Mouse (Mus musculus): ENCODE measurements around the gene Fam104a.

Fam104a gene

DNA sequence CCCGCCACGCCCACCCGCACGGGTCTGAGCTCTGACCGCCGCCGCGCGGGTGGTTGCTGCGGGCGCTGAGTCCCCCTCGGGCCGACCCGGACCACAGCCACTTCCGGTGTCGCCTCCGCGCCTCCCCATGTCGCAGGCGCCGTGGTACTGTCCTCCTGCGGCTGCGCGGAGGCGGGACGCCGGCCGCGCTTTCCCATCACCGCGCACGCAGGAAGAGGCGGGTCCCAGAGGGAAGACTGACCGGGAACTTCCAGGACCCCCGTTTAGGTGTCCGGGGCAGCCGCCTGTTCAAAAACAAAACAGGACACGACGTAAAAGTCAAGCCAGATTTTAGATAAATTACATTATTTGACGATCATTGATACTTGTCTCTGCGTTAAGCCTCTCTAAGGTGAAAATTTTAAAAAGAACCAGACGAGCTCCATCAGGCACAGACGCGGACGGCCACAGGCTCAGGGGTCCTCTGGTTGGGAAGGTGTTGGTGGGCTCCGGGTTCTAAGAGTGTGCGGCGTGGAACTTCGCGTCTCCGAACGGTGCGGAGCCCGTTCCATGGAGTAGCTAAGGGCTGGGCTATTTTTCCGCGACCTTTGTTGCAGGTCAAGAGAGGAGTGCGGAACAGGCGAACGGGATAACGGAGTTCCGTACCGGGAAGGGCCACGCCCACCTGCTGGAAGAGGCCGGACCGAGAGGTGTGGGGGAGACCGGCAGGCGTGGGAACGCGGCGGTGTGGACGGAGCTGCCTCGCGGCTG lies at the start of gene Fam104a, which contains the start of gene D11Wsu47e:
Gene Fam104a (minus strand): TSS at position 199 of the 750 bp plus-strand sequence.
Gene D11Wsu47e (plus strand): TSS at position 456 of the 750 bp plus-strand sequence.
- DNase-seq (ENCODE audit: low spot score in 2 of 2), result peak; percentile 92 to 96

DNA sequence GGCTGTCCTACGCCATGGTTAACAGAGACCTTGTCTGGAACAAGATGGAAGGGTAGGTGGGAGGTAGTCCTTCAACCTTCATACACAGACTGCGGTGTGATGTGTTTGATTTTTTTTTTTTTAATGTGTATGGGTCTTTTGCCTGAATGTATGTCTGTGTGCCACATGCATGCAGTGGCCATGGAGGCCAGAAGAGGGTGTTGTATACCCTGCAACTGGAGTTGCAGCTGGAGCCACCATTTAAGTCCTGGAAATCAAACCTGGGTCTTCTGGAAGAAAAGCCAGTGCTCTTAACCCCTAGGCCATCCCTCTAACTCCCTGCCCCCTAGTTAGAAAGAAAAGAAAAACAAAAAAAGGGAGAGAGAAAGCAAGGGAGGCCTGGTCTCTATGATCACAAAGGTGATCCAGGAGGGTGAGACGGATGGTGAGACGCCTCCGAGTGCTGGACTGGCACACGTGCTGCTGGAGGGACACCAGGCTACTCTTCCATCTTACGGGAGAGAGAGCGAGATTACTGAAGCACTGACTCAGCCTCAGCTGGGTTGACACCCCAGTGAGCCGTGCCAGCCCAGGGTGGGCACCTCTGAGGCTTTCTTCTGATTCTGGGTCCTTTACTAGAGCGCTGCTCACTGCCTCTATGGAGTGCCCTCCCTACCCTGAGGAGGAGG lies 48.1 kb upstream of the Fam104a start:
- DNase-seq (ENCODE audit: low spot score in 2 of 2), result no peak

DNA sequence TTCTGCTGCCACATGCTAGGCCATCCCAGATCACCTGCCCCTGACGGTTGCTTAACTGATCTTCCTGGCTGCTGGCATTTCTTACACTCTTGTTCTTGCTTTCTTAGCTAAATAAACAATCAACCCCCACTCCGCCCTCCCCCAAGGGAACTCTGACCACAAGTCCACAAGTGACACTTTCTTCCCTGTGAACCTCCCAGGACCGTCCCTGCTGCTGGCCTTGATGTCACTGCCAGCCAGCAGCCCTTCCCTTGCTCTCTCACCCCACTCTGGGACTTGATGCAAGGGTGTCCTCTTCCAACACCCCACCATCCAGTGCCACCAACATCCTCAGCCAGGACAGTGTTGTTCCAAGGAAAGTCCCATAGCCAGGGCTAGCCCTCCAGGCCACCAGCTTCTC lies 46.9 kb upstream of the Fam104a start:
- no peak for DNase-seq (ENCODE audit: low spot score in 2 of 2)

DNA sequence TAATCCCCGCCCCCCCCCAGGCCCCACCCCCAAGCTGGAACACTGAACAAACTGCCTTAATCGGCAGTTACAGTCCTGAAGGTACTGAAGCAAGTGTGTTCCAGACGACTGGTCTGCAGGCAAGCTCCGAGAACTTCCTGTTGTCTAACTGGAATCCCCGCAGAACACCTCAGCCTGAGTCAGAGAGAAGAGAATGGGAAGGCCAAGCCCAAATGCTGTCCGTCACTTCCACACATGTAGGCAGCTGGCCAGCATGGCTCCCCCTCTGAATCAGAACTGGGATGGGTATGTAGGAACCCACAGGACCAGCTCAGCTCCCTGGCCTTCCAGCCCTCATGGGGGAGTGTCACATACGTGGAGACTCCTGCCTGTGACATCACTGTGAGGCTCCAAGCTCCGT lies 46.0 kb upstream of the Fam104a start:
- peak in 1 of 2 experiments; percentile 49 for DNase-seq (ENCODE audit: low spot score in 2 of 2)

DNA sequence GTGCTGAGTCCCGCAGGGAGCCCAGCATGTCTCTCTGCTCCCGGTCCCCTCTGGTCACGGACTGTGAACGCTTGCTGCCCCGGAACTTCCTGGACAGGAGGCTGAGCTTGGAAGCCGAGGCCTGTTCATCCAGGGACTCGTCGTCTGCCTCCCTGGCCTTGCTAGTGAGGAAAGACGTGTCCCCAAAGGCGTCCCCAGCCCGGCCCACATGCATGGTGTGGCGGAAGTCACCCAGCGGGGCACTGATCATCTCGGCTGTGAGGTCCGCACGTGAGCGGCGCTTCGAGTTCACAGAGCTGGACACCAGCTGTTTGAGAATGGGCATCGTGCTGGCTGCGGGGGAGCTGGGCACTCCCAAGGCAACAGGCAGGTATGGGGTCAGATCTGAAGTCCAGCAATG lies 45.3 kb upstream of the Fam104a start:
- DNase-seq (ENCODE audit: low spot score in 2 of 2), result no peak

DNA sequence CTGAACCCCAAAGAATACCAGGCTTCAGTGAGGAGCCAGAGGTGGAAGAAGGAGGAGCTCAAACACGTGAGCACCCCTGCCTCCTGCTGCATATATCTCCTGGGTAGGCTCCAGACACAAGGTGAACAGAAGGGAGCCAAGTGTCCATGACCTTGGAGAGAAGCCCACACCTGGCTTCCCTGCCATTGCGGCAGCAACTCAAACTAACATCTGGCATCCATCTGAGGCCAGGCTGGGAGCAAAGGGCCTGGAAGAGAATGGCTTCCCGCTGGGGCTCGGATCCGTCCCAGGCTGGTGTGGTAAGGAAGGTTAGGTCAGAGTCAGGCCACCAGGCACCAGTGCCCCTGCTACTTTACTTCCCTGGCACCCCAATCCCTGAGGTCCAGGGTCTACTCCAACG lies 44.0 kb upstream of the Fam104a start:
- no peak for DNase-seq (ENCODE audit: low spot score in 2 of 2)

DNA sequence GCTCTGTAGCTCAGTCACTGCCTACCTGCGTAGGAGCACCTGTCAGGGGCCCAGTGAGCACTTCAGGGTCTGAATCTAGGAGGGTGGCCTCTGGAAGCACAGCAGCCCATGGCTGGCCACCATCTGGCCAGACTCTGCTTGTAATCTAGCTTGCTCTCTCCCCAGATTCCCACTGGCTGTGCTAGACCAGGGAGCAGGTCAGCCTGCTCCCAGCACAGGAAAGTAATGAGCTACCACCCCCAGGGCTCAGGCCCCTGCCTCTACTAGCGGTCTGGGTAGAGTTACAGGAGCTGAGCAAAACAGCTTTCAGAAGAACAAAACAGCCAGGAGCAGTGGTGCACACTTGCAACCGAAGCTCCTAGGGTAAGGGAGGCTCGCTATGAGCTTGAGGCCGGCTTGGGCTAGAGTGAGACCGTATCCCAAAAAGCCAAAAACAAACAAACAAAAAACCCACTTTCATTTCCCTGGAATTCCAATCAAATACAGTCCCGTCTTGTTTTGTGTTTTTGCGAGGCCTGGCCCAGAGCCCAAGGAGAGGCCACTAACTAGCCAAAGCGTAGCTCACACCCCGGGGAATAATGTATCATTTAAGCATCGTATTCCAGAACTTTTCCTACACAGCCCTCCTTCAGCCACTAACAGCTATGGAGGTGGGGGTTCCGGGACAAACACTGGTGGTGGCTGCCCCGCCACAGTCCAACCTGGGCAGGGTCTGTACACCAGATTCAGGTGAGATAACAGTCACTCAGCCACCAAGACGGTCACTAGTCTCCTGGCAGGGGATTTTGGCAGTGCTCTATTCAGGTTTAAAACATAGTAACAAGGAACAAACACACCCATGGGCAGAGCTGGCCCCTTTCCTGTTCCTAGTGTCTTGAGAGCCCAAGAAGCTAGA lies 43.3 kb upstream of the Fam104a start:
- DNase-seq (ENCODE audit: low spot score in 2 of 2), result no peak

DNA sequence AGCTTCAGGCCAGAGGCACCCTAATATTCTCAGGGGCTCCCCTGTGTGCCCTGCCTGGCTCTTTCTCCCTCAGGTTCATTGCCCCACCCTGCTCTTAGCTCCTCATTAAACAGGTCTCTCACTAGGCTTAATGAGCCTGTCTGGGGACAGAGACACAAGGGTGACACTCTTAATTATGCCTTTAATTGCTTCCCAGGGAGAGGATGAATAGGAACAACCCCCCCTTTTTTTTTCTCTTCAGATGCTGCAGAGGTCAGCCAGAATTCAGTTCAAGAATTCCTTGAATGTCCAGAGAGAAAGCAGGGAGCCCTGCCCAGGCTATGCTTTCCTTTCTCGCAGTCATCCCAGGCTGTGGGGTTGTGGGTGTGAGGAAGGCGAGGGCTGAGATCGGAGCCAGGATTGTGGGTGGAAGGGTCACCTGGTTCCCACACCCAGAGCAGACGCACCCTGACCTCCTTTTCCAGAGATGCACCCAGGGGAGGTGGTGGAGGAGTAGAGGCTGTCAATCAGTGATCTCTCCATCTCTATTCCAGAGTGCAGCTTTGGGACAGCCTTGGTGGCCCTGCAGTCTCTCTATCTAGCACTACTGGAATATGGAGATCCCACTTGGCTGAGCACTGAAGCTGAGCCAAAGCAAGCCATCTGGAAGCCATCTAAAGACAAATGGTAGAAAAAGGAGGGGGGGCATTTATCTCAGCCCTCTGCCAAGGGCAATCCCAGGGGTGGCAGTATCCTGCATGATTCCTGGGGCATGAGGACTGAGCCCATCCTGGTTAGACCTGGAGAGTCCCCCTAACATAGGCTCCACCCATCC lies 41.5 kb upstream of the Fam104a start:
- no peak for DNase-seq (ENCODE audit: low spot score in 2 of 2)

DNA sequence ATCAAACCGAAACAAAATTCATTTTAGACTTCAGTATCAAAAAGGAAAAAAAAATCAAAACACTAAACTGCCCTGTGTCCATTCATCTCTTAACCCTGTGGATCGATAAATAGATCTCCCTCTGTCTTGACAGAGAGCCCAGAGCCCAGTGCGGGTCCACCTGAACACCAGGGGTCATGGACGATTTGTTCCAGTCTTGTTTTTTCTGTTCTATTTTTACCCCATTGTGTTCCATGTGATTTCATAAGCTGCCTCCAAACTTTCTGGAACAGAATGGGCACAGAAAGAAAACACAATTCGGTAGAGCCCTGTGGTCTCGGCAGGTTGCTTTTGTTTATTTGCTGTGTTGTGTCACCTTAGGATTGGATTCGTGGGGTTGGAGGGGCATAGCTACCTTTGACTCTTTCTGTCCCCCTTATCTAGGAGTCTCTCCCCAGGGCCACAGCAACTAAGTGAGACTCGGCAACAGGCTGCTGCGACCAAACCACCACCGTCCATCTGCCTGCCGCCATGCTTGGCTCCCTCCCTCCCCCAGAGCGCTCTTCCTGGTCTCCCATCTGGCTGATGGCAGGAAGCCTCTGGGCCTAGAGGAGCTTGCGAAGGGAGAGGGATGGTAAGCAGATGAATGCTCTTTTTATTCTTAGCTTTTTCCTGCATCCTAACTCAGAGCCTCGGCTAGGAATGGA lies 38.6 kb upstream of the Fam104a start:
- DNase-seq (ENCODE audit: low spot score in 2 of 2), result no peak

DNA sequence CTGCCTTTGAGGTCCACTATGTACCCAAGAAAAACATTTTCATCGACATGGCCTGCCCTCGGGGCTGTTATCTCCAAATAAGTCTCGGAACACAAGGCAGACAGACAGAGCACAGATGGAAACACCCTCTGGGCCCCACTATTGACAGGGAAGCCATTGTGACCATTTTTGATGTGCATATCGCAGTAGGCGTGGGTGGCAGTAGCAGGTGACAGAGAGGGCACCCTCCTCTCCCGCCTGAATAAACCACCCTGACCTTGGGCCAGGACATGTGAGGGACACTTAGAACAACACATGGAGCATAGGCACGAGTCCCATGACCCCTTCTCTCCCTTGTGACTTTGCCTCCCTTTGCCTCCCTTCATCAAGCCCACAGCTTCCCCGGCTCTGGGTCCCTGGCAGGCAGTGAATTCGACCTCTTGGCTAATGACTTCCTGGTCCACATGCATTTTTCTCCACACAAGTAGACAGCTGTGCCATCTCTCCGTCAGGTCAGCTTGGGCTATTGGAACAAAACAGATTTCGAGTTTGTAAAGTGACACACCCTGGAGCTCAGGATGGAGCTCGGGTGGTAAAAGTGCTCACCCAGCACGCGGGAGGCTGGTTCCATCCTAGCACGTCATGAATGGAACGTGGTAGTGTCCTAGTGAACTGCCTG lies 33.9 kb upstream of the Fam104a start:
- DNase-seq (ENCODE audit: low spot score in 2 of 2), result no peak

DNA sequence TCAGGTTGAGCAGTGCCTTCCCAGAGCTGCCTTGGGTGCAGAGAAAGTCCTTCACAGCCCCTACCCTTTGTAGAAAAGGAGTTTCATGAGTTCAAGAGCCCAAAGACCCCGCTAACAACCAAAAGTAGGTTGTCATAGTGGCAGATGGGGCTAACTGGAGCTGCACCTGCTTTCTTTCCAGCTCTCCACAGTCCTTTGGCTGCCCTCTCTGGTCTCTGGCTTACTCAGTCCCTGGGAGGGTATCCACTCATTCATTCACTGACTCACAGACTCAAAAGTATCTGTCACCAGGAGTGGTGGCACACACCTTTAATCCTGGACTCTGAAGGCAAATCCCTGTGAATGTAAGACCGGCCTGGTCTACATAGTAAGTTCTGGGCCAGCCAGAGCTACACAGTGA lies 32.2 kb upstream of the Fam104a start:
- DNase-seq (ENCODE audit: low spot score in 2 of 2), result no peak

DNA sequence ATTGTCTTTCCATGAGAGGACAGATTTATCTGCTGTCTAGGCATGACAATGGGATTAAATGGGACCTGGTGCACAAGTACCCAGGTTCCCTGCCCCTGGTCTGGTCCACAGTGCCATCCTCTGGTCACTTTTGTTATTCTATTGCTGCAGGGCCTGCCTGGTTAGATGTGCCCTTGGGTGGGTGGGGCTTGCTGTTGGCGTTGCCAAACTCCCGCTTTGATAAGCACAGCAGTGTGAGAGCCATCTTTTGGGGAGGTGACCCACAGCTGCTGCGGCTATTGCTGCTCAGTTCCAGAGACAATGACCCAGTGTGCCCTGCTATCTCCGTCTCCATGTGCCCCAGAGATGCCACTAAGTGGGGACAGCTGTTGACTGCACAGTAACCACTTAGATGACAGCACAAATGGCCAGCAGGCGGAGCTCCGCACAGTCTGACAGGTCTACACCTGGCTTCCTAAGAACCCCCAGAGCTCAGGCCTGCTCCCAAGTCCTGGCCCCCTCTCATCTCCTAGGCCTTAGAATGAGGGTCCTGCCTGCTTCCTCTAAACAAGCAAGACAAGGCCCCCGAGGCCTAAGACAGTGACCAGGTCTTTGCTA lies 31.2 kb upstream of the Fam104a start:
- no peak for DNase-seq (ENCODE audit: low spot score in 2 of 2)

DNA sequence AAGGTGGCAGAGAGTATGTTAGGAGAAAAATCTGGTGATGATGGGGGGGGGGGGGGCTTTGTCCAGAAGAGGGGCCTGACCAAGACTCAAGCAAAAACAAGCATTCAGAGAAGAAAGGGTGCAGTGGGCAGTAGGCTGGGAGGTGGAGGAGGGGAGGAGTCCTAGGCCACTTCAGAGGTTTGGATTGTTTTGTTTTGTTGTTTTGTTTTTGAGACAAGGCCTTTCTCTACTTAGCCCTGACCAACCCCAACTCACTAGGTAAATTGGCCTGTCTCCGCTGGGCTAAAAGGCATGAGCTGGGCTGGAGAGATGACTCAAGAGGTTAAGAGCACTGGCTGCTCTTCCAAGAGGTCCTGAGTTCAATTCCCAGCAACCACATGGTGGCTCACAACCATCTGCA lies 27.1 kb upstream of the Fam104a start:
- no peak for DNase-seq (ENCODE audit: low spot score in 2 of 2)

DNA sequence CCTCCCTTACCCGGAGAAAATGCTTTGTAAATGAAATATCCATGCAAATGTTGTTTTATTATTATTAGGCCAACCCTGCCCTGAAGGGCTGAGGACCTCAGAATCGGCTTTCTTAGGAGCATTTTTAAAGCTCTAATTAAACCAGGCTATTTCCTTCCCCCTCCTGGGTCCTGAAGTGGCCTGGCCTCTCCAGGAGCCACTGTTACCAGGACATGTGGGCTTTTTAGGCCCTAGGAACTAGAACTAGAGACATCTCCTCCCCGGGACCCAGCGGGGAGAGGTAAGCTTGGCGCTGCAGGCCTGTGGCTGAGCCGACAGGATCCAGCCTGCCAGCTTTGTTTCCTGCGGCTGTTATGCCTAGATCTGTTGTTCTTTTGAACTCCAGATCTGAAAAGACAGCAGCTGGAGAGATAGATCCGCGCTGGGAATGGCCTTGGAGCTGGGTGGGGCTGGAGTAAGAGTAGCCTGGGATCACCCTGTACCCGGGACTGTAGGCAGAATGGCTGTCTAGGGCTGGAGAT lies 26.4 kb upstream of the Fam104a start:
- no peak for DNase-seq (ENCODE audit: low spot score in 2 of 2)

DNA sequence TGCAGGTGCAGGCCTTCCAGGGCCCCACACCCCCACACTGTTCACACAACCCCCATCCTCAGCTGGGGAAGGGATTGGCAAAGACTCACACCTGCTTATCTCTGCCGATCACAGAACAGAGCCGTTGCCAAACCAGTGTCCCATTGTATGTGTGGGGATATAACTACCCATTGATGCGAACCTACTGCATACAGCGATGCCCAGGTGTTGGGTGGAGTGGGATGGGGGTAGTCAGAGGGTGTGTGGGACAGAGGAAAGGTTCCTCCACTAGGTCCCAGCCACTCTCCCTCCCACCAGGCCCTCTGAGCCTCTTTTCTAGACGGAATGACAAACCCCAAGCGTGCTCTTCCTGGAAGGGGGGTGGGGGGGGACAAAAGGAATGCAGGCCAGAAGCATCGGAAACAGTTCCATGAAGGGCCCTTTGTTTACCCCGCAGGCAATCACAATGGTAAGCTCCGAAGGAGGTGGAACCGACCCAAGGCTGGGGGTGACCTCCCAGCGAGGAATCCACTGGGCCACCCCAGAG lies 25.8 kb upstream of the Fam104a start, which contains the start of gene Cpsf4l:
Gene Cpsf4l (minus strand): TSS at position 287 of the 526 bp plus-strand sequence.
- no peak for DNase-seq (ENCODE audit: low spot score in 2 of 2)

DNA sequence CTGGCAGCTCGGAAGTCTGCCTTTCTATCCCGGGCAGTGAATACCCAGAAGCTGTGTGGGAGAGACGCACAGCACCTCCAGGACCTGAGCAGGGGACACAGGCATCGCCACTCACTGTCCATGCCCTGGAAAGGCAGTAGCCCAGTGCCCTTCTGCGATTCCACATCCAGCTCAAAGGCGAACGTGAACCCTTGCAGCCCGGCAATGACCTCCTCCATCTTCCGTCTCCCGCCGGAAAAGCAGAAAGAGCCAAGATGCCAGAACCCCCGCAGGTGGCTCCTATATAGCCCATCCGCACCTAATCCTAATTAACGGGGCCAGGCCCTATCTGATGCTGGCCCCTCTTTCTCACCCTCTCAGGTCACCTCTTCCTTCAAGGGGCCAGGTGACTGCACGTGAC lies 25.3 kb upstream of the Fam104a start:
- DNase-seq (ENCODE audit: low spot score in 2 of 2), result no peak

DNA sequence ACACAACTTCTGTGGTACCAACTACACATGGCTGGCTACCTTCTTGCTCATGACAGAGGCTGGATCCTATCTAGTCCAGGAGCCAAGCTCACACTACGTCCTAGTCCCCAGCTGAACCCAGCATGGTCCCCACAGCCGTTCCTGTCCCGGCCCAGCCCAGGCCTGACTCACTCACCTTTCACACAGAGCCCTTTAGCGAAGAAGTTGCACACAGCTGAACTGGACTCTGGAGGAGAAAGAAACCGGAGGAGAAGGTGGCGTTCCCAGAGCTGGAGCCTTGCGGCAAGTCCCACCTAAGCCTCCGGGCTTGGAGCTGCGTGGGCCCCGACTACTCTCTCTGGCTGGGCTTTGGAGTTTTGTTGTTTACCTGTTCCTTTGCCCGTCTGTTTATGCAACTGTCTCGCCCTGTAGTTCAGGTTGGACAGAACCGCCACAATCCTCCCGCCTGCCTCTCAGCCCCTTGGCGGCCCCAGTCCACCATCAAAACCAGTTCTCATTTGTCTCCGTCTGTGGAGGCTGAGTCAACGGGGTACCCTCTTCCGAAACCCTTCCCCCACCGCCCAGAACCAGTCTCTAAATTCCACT lies 24.8 kb upstream of the Fam104a start:
- DNase-seq (ENCODE audit: low spot score in 2 of 2), result peak; percentile 67 to 74

DNA sequence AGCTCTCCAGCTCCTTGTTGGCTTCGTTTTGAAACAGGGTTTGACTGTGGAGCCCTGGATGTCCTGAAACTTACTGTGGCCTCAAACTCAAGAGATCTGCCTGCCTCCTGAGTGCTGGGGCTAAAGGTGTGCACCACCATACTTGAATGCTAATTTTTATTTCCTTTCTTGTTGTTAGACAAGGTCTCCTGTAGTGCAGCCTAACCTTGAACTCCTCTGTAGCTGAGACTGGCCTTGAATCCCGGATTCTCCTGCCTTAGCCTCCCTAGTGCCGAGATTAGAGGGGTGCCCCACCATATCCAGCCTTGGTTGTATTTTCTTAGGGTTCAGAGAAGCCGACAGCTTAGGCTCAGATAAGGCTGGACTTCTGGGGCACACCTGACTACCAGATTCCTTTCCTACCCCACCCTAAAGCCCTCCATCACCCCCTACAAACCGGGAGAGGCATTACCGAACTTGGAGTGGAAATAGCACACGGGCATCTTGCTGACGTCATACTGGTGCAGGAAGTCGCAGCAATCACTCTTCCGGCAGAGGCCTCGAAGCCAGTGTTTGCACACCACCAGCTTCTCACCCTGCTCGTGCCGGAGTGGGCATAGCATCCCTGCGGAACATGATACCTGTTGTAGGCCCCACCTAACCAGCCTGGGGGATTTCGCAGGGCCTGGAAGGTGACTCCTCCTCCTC lies 22.2 kb upstream of the Fam104a start:
- no peak for DNase-seq (ENCODE audit: low spot score in 2 of 2)
